Mouse (Mus musculus) lung, postnatal 36 days (tissue): ENCODE data around the gene Upk3a.

Experiments used
- DNase-seq: peaks from one replicate; pipeline ENCODE4 v3.0.0; 2022; ENCODE audit warnings: mixed read lengths

The Upk3a gene

GRCm38 (mm10) chr15:85054098-85054497, 37.2 kb downstream of the Upk3a start:
- DNase-seq = no peak

DNA sequence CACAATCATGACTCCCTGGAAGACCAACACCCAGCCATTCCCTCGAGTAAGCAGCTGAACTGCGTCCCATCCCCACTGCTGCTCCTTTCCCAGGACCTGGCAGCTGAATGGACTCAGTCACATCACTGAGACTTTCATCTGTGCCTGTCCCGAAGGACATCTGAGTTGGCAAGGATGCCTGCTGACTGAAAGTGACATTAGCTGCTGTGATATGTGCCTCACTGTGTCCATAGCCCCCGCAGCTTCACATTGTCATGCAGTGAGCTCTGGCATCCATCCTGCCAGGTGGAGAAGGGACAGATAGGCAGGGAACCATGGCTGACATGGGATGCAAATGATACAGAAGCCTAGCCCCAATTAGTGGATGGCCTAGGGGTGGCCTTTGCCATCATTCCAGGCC, 38.2 kb downstream of the Upk3a start:
- DNase-seq = no peak

- no peak for DNase-seq
These were observed 46.5 kb downstream of the Upk3a start for GRCm38 (mm10) chr15:85063421-85063820.

GRCm38 (mm10) chr15:85070561-85070960, 53.6 kb downstream of the Upk3a start:
- peak; percentile 72 for DNase-seq
